Mouse (Mus musculus) myocyte (in vitro differentiated cells): ENCODE results near the gene Rapgef3.

Experiments
- CEBPB ChIP-seq: IDR thresholded peaks from 2 replicates; pipeline ENCODE4 v1.6.1; 2011; ENCODE audit warnings: mild to moderate bottlenecking, moderate library complexity; ENCODE audit not compliant: poor library complexity, insufficient read depth, severe bottlenecking
- E2F4 ChIP-seq: IDR thresholded peaks from one replicate; pipeline ENCODE4 v1.6.1; 2011; ENCODE audit warnings: mild to moderate bottlenecking, control low read depth, moderate library complexity; ENCODE audit not compliant: insufficient read depth
- MAX ChIP-seq: IDR thresholded peaks from one replicate; pipeline ENCODE4 v1.6.1; 2011; ENCODE audit warnings: low read depth, mild to moderate bottlenecking, control low read depth
- MYOD1 ChIP-seq, 3 experiments: IDR thresholded peaks; one replicate each; pipeline ENCODE4 v1.6.1; 2011; ENCODE audit warnings: control low read depth in 2 of 3, low read depth in 2 of 3, mild to moderate bottlenecking in 2 of 3, moderate library complexity in 1 of 3; ENCODE audit not compliant: insufficient read length in 2 of 3, control insufficient read depth in 1 of 3
- MYOG ChIP-seq, 3 experiments: IDR thresholded peaks; one replicate each; pipeline ENCODE4 v1.6.1; 2011; ENCODE audit warnings: control low read depth in 2 of 3, low read depth in 2 of 3, mild to moderate bottlenecking in 2 of 3; ENCODE audit not compliant: insufficient read length in 2 of 3, control insufficient read depth in 1 of 3, insufficient read depth in 1 of 3
- POLR2A ChIP-seq: IDR thresholded peaks from one replicate; pipeline ENCODE4 v1.6.1; 2011; ENCODE audit warnings: low read depth, mild to moderate bottlenecking, control low read depth, moderate library complexity; ENCODE audit not compliant: insufficient read length
- POLR2AphosphoS2 ChIP-seq: IDR thresholded peaks from one replicate; pipeline ENCODE4 v1.6.1; 2011; ENCODE audit warnings: low read depth, control low read depth; ENCODE audit not compliant: insufficient read length
- REST ChIP-seq: IDR thresholded peaks from one replicate; pipeline ENCODE4 v1.6.1; 2011; ENCODE audit warnings: mild to moderate bottlenecking, control low read depth, moderate library complexity; ENCODE audit not compliant: insufficient read depth, insufficient read length
- SRF ChIP-seq: IDR thresholded peaks from one replicate; pipeline ENCODE4 v1.6.1; 2011; ENCODE audit warnings: low read depth; ENCODE audit not compliant: control insufficient read depth, insufficient read length
- TCF12 ChIP-seq: IDR thresholded peaks from one replicate; pipeline ENCODE4 v1.6.1; 2011; ENCODE audit warnings: mild to moderate bottlenecking, control low read depth; ENCODE audit not compliant: poor library complexity, insufficient read depth, severe bottlenecking
- TCF3 ChIP-seq: IDR thresholded peaks from one replicate; pipeline ENCODE4 v1.6.1; 2011; ENCODE audit warnings: low read depth, control low read depth; ENCODE audit not compliant: insufficient read length
- USF1 ChIP-seq: IDR thresholded peaks from one replicate; pipeline ENCODE4 v1.6.1; 2011; ENCODE audit warnings: low read depth, mild to moderate bottlenecking, control low read depth, moderate library complexity

- TF ChIP-seq POLR2AphosphoS2 (no peak), E2F4 (no peak), POLR2A (no peak), TCF12 (no peak), TCF3 (no peak), CEBPB (no peak), USF1 (no peak), MAX (no peak), REST (no peak), MYOD1 (IDR thresholded peaks at IDR 0.05; ENCODE audit: control insufficient read depth in 1 of 3, insufficient read length in 2 of 3, low read depth in 2 of 3) (no peak), MYOG (IDR thresholded peaks at IDR 0.05; ENCODE audit: control insufficient read depth in 1 of 3, insufficient read depth in 1 of 3, insufficient read length in 2 of 3, low read depth in 2 of 3) (no peak), SRF (no peak)
These were observed 6.8 kb downstream of the Rapgef3 start for GRCm38 (mm10) chr15:97760952-97761351.
